Mouse (Mus musculus): Measurements from ENCODE around the gene Plekhm2. TPM values are rescaled to one million over a fixed set of nuclear protein-coding genes. Genes with fewer than 3 reads are reported as not detected.
A peak's percentile ranks its signal among the peaks of the same experiment; 100 is the strongest.

The Plekhm2 gene
- total and polyA plus RNA-seq, 3 experiments, result 12.4 to 28.2 (median 13.7) TPM

GRCm38 (mm10) chr4:141663122-141663931, 1.4 kb downstream of the Plekhm2 start:
- in situ Hi-C loops (cut with MboI; ENCODE audit: low pct_ligation_motif_present, low pct_unique_long_range_greater_than_20kb, low sequenced_read_pairs) (no loop called here), dilution Hi-C loops (cut with MboI; ENCODE audit: extremely low pct_ligation_motif_present, extremely low pct_unique_long_range_greater_than_20kb, low sequenced_read_pairs) (no loop called here)
- Histone ChIP-seq H3K36me3 (replicated peaks in 1 of 2; ENCODE audit: control insufficient read depth in 1 of 2, insufficient read depth in 1 of 2, low read length in 1 of 2) (peaks cover 0 to 17% of the 10 kb centered on the region in 2 experiments), H3K4me3 (replicated peaks in 1 of 3; ENCODE audit: low read depth in 2 of 3, low read length in 2 of 3, poor library complexity in 1 of 3) (peak overlapping the region; percentile 78 to 83 (median 80)), H3K9me3 (replicated peaks; ENCODE audit: low read length) (peaks cover 3% of the 10 kb centered on the region), H3K4me1 (ENCODE audit: control insufficient read depth in 1 of 2, insufficient read depth in 2 of 2) (peaks cover 11 to 52% of the 10 kb centered on the region in 2 experiments), H3K79me2 (replicated peaks; ENCODE audit: control insufficient read depth, extremely low read depth, insufficient read depth, poor library complexity, severe bottlenecking) (peaks cover 10% of the 10 kb centered on the region; the same call in 1 of the 2 replicates), H3K9ac (ENCODE audit: insufficient read depth, low read depth) (peak overlapping the region; percentile 81), H3K4me2 (ENCODE audit: insufficient read depth, low read depth, poor library complexity, severe bottlenecking) (peak overlapping the region; percentile 70), H3K27me3 (replicated peaks) (no peaks in the 10 kb centered on the region), H3K27ac (ENCODE audit: insufficient read depth, low read depth) (no peak overlapping the region)
- no peak for DNase-seq (ENCODE audit: extremely low read depth)
- no peak for TF ChIP-seq HCFC1 (IDR thresholded peaks at IDR 0.05; ENCODE audit: low read depth, low read length)
- TF ChIP-seq JUND (conservative IDR thresholded peaks at IDR 0.05; ENCODE audit: low read depth, low read length), result no peak
- no peak for TF ChIP-seq CHD2 (IDR thresholded peaks at IDR 0.05; ENCODE audit: low read length)
- no peak for TF ChIP-seq RAD21 (IDR thresholded peaks at IDR 0.05; ENCODE audit: low read depth, low read length)
- TF ChIP-seq USF1 (IDR thresholded peaks at IDR 0.05; ENCODE audit: low read depth, low read length), result no peak
- no peak for TF ChIP-seq UBTF (IDR thresholded peaks at IDR 0.05; ENCODE audit: low read depth, low read length)
- no peak for TF ChIP-seq EP300 (IDR thresholded peaks at IDR 0.05; ENCODE audit: low read length)
- no peak for TF ChIP-seq MAZ (IDR thresholded peaks at IDR 0.05; ENCODE audit: low read depth, low read length)
- no peak for TF ChIP-seq SMC3 (IDR thresholded peaks at IDR 0.05; ENCODE audit: low read depth, low read length)
- no peak for TF ChIP-seq MAX (IDR thresholded peaks at IDR 0.05; ENCODE audit: low read length)
- no peak for TF ChIP-seq PAX5 (IDR thresholded peaks at IDR 0.05; ENCODE audit: low read length)
- TF ChIP-seq NELFE (IDR thresholded peaks at IDR 0.05; ENCODE audit: low read depth, low read length), result no peak
- TF ChIP-seq ZC3H11A (IDR thresholded peaks at IDR 0.05; ENCODE audit: low read depth, low read length), result no peak
- TF ChIP-seq TBP (conservative IDR thresholded peaks at IDR 0.05; ENCODE audit: low read depth, low read length), result no peak
- TF ChIP-seq CHD1 (IDR thresholded peaks at IDR 0.05; ENCODE audit: low read depth, low read length), result no peak
- TF ChIP-seq CTCF (conservative IDR thresholded peaks at IDR 0.05 in 1 of 2, IDR thresholded peaks at IDR 0.05 in 1 of 2; ENCODE audit: low read depth in 2 of 2, low read length in 2 of 2), result no peak
- no peak for TF ChIP-seq POLR2AphosphoS2 (IDR thresholded peaks at IDR 0.05; ENCODE audit: low read depth, low read length)
- no peak for TF ChIP-seq GABPA (IDR thresholded peaks at IDR 0.05; ENCODE audit: insufficient replicate concordance, low read depth, low read length)
- TF ChIP-seq JUN (IDR thresholded peaks at IDR 0.05; ENCODE audit: insufficient read depth, low read depth, low read length), result no peak
- TF ChIP-seq MYC (IDR thresholded peaks at IDR 0.05; ENCODE audit: low read depth, low read length), result no peak

GRCm38 (mm10) chr4:141660884-141661283, 3.8 kb downstream of the Plekhm2 start:
- peak; percentile 56 for DNase-seq (ENCODE audit: extremely low read depth)
- Histone ChIP-seq H3K79me2 (replicated peaks; ENCODE audit: control insufficient read depth, extremely low read depth, insufficient read depth, poor library complexity, severe bottlenecking) (peaks cover 10% of the 10 kb centered on the region; the same call in 1 of the 2 replicates), H3K4me2 (ENCODE audit: insufficient read depth, low read depth, poor library complexity, severe bottlenecking) (no peak overlapping the region), H3K9ac (ENCODE audit: insufficient read depth, low read depth) (no peak overlapping the region), H3K27ac (ENCODE audit: insufficient read depth, low read depth) (no peak overlapping the region), H3K36me3 (replicated peaks in 1 of 2; ENCODE audit: control insufficient read depth in 1 of 2, insufficient read depth in 1 of 2, low read length in 1 of 2) (peaks cover 2 to 28% of the 10 kb centered on the region in 2 experiments), H3K9me3 (replicated peaks; ENCODE audit: low read length) (no peaks in the 10 kb centered on the region), H3K4me1 (ENCODE audit: control insufficient read depth in 1 of 2, insufficient read depth in 2 of 2) (peaks cover 16 to 64% of the 10 kb centered on the region in 2 experiments), H3K27me3 (replicated peaks) (no peaks in the 10 kb centered on the region), H3K4me3 (replicated peaks in 1 of 3; ENCODE audit: low read depth in 2 of 3, low read length in 2 of 3, poor library complexity in 1 of 3) (no peak overlapping the region)
- dilution Hi-C loops (cut with MboI; ENCODE audit: extremely low pct_ligation_motif_present, extremely low pct_unique_long_range_greater_than_20kb, low sequenced_read_pairs), result no loop called here
- TF ChIP-seq BHLHE40 (IDR thresholded peaks at IDR 0.05; ENCODE audit: low read depth, low read length) (peak; percentile 10; the same call in 1 of the 2 replicates), ETS1 (conservative IDR thresholded peaks at IDR 0.05; ENCODE audit: low read depth, low read length) (peak; percentile 30; the same call in 1 of the 2 replicates), SMC3 (IDR thresholded peaks at IDR 0.05; ENCODE audit: low read depth, low read length) (no peak), SIN3A (IDR thresholded peaks at IDR 0.05; ENCODE audit: low read length) (no peak)
- in situ Hi-C loops (cut with MboI; ENCODE audit: low pct_ligation_motif_present, low pct_unique_long_range_greater_than_20kb, low sequenced_read_pairs), result no loop called here
